Mouse (Mus musculus): ENCODE measurements around the gene Rps18.

DNA sequence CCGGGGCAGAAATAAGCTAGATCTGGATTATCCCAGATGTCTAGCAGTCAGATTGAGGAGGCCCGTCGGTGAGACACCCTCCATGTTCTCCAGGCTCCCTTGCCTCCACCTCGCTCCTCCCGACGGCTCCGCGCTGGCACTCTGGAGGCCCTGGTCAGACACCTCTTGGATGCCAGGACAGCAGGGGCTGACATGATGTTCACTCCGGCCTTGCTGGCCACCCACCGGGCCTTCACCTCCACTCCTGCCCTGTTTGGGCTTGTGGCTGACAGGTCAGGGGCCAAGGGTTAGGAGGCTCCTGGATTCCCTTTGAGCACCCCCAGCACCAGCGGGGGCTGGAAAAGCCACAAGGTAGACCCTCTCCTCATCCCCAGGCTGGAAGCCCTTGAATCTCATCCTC, 23.9 kb downstream of the Rps18 start:
- no peak for TF ChIP-seq USF1 (IDR thresholded peaks at IDR 0.05; ENCODE audit: low read depth, low read length)
- TF ChIP-seq CTCF (IDR thresholded peaks at IDR 0.05 in 2 of 3, conservative IDR thresholded peaks at IDR 0.05 in 1 of 3; ENCODE audit: control insufficient read depth in 1 of 3, insufficient read depth in 1 of 3, low read depth in 2 of 3, low read length in 3 of 3, poor library complexity in 1 of 3, severe bottlenecking in 1 of 3): no peak
- no peak for TF ChIP-seq CHD1 (IDR thresholded peaks at IDR 0.05; ENCODE audit: low read depth, low read length)
- TF ChIP-seq SMC3 (IDR thresholded peaks at IDR 0.05; ENCODE audit: low read depth, low read length): no peak

All from MEL (cell line).